Mouse (Mus musculus): ENCODE measurements at regions not wholly inside any gene's neighbourhood (a gene's known extent, or its start where the extent isn't known, plus 50 kb on each side); places are given as distances from the start of the nearest gene placed in this dataset.
A peak's percentile ranks its signal among the peaks of the same experiment; 100 is the strongest.

GRCm38 (mm10) chr9:24833766-24834165 lies 59.7 kb upstream of the Tbx20 start:
- no peak for DNase-seq (ENCODE audit: low spot score in 2 of 2)

- DNase-seq (ENCODE audit: low spot score in 2 of 2), result no peak
These were observed 74.1 kb upstream of the Tbx20 start for GRCm38 (mm10) chr9:24848210-24848609.

DNA sequence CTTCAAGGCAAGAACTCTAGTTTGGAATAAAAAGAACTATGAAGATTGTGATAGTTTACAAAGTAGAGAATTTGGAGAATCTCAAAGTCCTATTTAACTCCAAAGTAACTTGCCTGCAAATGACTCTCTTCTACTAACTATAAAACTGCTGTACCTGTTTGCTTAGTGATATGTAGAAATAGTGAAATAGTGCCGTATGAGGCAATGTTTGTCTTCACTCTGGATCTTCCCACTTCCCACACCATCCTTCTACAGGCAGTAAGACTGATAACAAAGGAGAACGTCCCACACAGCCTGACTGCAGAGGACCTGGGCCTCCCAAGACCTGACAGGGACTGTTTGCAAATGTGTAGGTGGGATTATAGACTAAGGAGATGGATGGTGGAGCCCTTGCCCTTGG lies 85.4 kb upstream of the Tbx20 start:
- DNase-seq (ENCODE audit: low spot score in 2 of 2), result no peak

GRCm38 (mm10) chr9:24866390-24867173 lies 92.5 kb upstream of the Tbx20 start:
- no peak for DNase-seq (ENCODE audit: low spot score in 2 of 2)

- DNase-seq (ENCODE audit: low spot score in 2 of 2), result no peak
These were observed 94.6 kb upstream of the Tbx20 start for GRCm38 (mm10) chr9:24868746-24869145.

GRCm38 (mm10) chr9:24874434-24875143 lies 100.5 kb upstream of the Tbx20 start:
- DNase-seq (ENCODE audit: low spot score in 2 of 2), result no peak

DNA sequence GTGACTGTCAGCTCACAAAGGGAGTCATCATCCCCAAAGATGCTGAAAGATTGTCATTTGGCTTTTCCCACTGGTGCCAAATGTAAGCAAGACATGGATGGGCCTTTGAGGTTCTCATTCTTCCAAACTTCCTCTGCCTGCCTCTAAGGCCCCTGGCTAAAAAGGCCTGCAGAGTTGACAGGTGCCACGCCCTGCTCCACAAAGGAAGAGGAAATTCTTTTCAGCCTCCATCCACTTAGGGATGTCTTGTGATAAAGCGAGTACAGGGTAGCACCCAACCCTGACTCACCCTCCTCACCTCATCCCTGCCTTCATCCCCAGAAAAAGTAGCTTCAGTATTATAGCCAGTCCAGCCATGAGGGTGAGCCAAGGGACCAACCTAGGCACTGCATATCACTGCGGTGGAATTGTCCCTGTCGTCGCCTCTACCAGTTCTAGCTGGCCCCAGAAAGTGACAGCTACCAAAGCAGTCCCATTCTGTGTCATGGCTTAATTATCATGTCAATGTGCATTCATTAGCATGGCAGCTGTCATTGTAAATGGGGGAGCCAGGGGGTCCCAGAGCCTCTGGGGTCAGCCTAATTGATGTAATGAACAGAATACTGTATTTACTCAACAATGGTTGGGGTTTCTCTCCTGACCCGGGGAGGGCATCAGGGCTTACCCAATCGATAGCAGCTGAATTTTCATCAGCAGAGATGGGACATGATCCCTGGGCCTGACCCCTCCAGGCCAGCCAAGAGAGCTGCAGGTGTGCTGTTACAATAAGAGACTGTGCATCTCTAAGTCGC lies 104.5 kb upstream of the Tbx20 start:
- no peak for DNase-seq (ENCODE audit: low spot score in 2 of 2)

- DNase-seq (ENCODE audit: low spot score in 2 of 2), result no peak
These were observed 105.6 kb upstream of the Tbx20 start for GRCm38 (mm10) chr9:24879662-24880061.

DNA sequence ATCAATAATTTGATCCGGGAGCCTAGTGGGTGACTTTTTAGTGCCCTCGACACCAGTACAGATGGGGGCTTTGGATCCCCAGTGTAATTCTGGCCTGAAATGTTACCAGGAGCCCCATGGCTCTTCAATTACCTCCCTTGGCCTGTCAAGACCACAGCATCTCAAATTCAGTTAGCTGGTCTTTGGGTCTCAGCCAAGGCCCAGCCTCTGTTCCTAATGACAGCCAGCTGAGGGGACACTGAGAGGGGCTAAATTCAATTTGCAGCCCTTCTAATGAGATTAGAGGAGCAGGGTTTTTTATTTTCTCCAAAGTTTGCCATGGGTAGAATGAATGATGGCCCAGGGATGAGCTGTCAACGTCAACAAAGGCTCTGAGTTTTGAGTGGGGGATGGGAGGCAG lies 109.9 kb upstream of the Tbx20 start:
- no peak for DNase-seq (ENCODE audit: low spot score in 2 of 2)

DNA sequence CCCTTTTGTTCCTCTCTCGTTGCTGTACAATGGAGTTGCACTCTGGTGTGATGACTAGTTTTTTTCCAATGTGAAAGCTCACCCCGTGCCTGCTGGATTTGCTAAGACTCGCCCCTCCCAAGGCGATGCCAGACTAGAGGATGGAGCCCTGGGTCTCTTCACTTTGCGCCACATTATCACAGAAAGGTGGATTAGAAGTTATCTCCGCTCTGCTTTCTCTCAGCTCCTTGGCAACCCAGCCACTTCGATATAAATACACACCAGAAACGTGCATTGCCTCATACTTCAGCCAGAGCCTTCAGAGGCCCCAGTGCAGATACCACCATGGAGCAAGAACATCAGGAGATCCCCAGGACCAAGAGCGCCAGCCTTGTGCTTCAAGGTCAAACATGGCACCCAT lies 114.2 kb upstream of the Tbx20 start:
- DNase-seq (ENCODE audit: low spot score in 2 of 2), result no peak

DNA sequence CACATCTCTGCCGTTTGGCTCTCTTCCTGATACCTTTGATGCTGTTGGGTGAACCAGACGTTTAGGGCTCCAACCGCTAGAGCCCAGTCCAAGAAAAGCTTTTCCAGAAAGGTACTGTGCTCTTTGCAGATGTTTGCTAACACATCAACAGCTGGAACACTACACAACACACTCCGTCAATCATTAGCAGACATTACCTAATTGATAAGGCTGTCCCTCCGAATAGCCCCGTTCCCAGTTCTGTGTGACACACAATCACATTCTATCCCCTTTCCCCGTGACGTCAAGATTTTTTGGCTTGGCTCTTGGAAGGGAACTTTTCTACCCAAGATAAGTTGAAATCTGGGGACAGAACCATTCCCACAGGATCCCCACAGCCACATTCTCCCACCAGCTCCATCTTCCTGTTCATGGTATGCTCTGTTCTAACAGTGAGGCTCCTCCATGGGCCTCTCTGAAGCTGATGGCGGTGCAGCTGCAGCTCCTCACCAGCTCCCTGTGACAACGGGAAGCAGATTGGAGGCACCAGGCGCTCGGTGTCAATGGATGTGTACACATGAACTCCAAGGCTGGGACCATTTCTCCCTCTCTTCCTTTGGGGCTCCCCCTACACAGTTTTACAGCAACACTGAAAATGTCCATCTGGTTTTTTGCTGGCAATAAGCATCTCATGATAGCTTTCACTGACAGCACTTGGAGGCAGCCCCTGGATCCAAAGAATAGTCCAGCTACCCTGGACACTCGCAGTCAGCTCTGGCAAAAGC lies 122.6 kb upstream of the Tbx20 start:
- peak; percentile 10 to 15 for DNase-seq (ENCODE audit: low spot score in 2 of 2)

- DNase-seq (ENCODE audit: low spot score in 2 of 2), result no peak
These were observed 125.3 kb upstream of the Tbx20 start for GRCm38 (mm10) chr9:24899206-24899928.

DNA sequence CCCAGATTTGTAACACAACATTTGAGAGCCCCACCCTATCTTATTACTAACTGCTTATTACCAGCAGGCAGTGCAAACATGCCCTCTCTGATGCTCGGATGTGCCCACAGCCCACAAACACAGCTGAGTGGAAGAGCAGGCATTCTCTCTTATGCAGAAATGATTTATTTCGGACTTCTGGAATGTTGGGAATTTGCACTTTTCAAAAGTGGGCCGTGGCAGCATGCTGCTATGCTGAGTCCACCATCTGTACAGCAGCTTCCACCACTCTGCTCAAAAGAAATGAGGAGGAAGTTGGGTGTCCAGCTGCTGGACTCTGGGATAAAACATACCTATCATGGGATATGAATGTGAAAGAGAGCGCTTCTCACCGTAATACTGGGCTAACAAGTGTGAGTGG lies 129.6 kb upstream of the Tbx20 start:
- DNase-seq (ENCODE audit: low spot score in 2 of 2), result no peak

GRCm38 (mm10) chr9:24909086-24909979 lies 135.2 kb upstream of the Tbx20 start:
- DNase-seq (ENCODE audit: low spot score in 2 of 2), result no peak

DNA sequence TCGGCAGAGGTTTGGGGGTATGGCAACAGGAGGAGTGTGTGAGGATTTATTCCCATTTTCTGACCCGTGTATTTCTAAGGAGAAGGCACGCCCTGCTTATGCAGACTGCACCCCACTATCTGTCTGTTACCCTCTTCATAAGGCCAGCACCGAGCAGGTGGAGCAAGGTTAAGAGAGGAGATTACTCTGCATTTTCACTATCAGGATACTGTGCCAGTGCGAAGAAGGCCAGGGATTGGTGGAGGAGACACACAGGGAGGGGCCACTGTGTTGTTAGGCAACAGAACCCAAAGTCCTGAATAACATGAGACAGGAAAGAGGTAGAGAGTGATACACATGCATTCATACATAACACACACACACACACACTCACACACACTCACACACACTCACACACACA lies 136.6 kb upstream of the Tbx20 start:
- no peak for DNase-seq (ENCODE audit: low spot score in 2 of 2)

DNA sequence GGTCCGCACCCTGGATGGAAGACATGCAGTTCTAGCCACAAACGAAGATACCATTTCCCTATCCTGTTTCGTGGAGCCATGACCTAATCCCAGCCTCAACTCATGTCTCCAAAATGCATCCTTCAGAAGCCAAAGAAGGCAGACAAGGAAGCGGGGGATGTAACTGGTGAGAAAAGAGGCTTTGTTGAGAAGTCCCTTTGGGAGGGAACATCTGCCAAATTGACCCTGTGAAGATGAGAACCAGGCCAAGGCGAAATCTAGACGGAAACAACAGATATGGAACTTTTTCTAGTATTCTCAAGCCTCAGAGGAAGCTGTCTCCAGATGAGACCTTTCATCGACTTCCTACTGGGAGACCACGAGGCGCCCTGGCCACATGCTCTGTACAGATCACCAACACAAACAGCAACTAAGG lies 145.9 kb upstream of the Tbx20 start:
- DNase-seq (ENCODE audit: low spot score in 2 of 2), result peak in 1 of 2 experiments; percentile 2

DNA sequence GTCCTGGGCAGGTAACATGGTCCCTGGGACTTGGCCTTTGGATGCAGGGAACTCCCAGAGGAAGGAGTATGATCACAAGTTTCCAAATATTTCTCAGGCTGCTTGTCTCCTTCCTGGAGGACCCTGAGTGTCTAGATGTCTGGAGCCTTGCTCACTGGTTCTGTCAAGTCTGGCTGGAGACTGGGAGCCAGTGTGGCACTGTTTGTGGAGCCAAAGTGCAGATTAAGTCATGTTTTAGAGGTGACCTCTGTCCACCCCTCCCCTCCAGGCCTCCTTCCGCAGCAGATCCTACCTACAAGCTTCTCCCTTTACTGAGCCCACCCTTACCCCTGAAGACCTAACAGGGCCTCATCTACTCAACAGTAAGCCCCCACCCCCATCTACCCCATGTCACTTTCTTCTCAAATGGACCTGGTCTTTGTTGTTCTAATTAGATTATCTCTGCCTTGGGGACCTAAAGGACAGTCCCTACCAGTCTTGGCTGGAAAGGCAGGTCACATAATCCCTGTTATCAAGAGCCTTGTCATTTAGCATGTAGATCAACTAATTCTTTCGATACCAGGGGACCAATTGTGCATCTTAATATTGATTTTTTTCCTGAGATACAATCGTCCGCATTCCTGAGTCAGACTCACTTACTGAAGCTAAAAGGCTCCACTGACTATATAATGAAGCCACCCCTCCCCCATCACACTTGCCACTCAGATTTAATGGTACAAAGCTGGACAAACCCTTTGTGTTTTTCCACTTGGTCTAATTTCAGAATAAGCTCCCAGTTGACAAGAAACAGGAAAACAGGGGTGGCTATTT lies 148.2 kb upstream of the Tbx20 start:
- no peak for DNase-seq (ENCODE audit: low spot score in 2 of 2)

DNA sequence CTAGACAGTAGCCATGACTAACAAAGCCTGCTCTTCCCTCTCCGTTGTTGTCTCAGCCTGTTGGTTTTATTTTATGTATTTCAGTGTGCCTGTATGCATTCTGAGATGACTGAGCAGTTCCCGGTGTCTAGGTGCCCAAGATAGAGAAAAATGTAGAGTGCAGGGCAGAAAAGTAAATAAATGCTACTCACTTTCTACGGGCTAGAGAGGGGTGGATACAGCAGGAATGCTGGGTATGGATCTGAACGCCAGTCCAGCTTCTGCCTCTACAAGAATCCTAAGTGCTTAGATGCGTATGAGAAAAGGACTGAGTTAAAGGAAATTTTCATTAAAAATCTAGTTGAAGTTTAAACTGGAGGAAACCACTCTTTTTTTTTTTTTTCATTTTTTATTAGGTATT lies 149.4 kb upstream of the Tbx20 start:
- DNase-seq (ENCODE audit: low spot score in 2 of 2), result no peak

DNA sequence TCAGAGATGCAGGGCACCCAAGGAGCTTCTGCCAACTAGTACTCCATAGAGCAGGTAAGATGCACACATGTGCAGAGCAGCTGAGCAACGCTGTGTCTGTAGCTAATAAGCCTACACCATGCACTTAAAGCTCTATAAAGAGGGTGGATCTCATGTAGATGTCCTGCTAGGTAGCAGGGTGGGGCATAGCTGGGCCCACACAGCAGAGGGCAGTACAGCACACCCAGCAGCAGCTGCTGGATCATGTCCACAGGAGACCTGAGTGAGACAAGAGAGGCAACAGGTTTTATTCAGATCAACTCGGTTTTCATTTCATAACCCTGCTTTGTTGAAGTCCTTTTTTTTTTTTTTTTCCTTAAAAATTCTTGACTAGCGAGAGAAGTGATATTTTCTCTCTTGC lies 151.5 kb upstream of the Gm10181 start:
- no peak for DNase-seq (ENCODE audit: low spot score in 2 of 2)

All from urinary bladder, postnatal 36 days (tissue).